In genomic region chr11:48250678-48251317, GRCm38 (mm10) we compare ENCODE assay signal across 14 mouse cellular contexts.
DNase-seq lines count a peak whose midpoint lies in the region; ATAC-seq and TF ChIP-seq lines count a peak whose summit lies in the region.
"Had no signal": no experiment of that assay in that cellular context is flagged by ENCODE, and none has a peak within 500 bp of the region (broad histone marks: within the 10 kb centered on the region; RNA-seq: fewer than 3 reads in every experiment).

No protein-coding gene starts in this region.

- no peak overlapping the region for H3K4me3 ChIP-seq in embryonic facial prominence, embryonic 14.5 days (ENCODE audit: low read depth, low read length)
- no peak overlapping the region for H3K4me3 ChIP-seq in embryonic facial prominence, embryonic 10.5 days
- H3K4me3 ChIP-seq in hindbrain, embryonic 12.5 days, result no peak overlapping the region
- no peak overlapping the region for H3K4me3 ChIP-seq in midbrain, postnatal 0 days (ENCODE audit: low read depth, low read length)
- no peak overlapping the region for H3K4me3 ChIP-seq in liver, embryonic 12.5 days
- H3K4me3 ChIP-seq: liver, embryonic 15.5 days had no signal

- H3K27me3 ChIP-seq in embryonic facial prominence, embryonic 14.5 days (replicated peaks; ENCODE audit: control insufficient read depth, insufficient read depth, low read length), result no peaks in the 10 kb centered on the region
- H3K27me3 ChIP-seq in embryonic facial prominence, embryonic 10.5 days (replicated peaks; ENCODE audit: low read depth, poor library complexity, severe bottlenecking), result no peaks in the 10 kb centered on the region
- no peaks in the 10 kb centered on the region for H3K27me3 ChIP-seq in hindbrain, embryonic 12.5 days
- no peaks in the 10 kb centered on the region for H3K27me3 ChIP-seq in midbrain, postnatal 0 days (ENCODE audit: insufficient read depth, low read length)
- no peaks in the 10 kb centered on the region for H3K27me3 ChIP-seq in liver, embryonic 12.5 days (replicated peaks)
- H3K27me3 ChIP-seq: liver, embryonic 15.5 days had no signal

- H3K4me2 ChIP-seq in embryonic facial prominence, embryonic 14.5 days (ENCODE audit: low read depth, low read length), result no peak overlapping the region
- no peak overlapping the region for H3K4me2 ChIP-seq in hindbrain, embryonic 12.5 days (replicated peaks)
- H3K4me2 ChIP-seq in midbrain, postnatal 0 days (ENCODE audit: low read depth, low read length, poor library complexity, severe bottlenecking), result no peak overlapping the region
- H3K4me2 ChIP-seq in liver, embryonic 12.5 days, result no peak overlapping the region
- H3K4me2 ChIP-seq: liver, embryonic 15.5 days had no signal

- H3K9me3 ChIP-seq in embryonic facial prominence, embryonic 14.5 days (ENCODE audit: control insufficient read depth, low read length), result no peaks in the 10 kb centered on the region
- no peaks in the 10 kb centered on the region for H3K9me3 ChIP-seq in embryonic facial prominence, embryonic 10.5 days
- no peaks in the 10 kb centered on the region for H3K9me3 ChIP-seq in hindbrain, embryonic 12.5 days (replicated peaks)
- no peaks in the 10 kb centered on the region for H3K9me3 ChIP-seq in midbrain, postnatal 0 days (ENCODE audit: low read length)
- no peaks in the 10 kb centered on the region for H3K9me3 ChIP-seq in liver, embryonic 12.5 days (replicated peaks)
- H3K9me3 ChIP-seq: liver, embryonic 15.5 days had no signal

- no peaks in the 10 kb centered on the region for H3K4me1 ChIP-seq in embryonic facial prominence, embryonic 14.5 days (ENCODE audit: control insufficient read depth, insufficient read depth, low read length)
- H3K4me1 ChIP-seq in embryonic facial prominence, embryonic 10.5 days, result no peaks in the 10 kb centered on the region
- no peaks in the 10 kb centered on the region for H3K4me1 ChIP-seq in hindbrain, embryonic 12.5 days
- H3K4me1 ChIP-seq in midbrain, postnatal 0 days (ENCODE audit: insufficient read depth, low read length), result no peaks in the 10 kb centered on the region
- no peaks in the 10 kb centered on the region for H3K4me1 ChIP-seq in liver, embryonic 12.5 days
- H3K4me1 ChIP-seq: liver, embryonic 15.5 days had no signal

- intact Hi-C loops in left cerebral cortex, postnatal 4 days (cut with DNase I), result no loop called here
- intact Hi-C loops in left cerebral cortex, postnatal 14 days (cut with DNase I), result no loop called here

- peak; percentile 60 for DNase-seq in embryonic facial prominence, embryonic 14.5 days (ENCODE audit: low spot score)
- no peak for DNase-seq in embryonic facial prominence, embryonic 10.5 days (ENCODE audit: low spot score)
- peak; percentile 5 for DNase-seq in left cerebral cortex, postnatal 4 days
- DNase-seq in left cerebral cortex, postnatal 14 days (ENCODE audit: low spot score in 2 of 2), result no peak
- DNase-seq in midbrain, postnatal 0 days (ENCODE audit: low spot score), result peak; percentile 24
- DNase-seq in frontal cortex, postnatal 14 days (ENCODE audit: low spot score in 2 of 2), result no peak
- DNase-seq: cerebellum, adult 8-10 months; lung, postnatal 14 days; thymus, postnatal 36 days had no signal

- peak; percentile 55; the same call in 1 of the 2 replicates for ATAC-seq in embryonic facial prominence, embryonic 14.5 days (ENCODE audit: low read depth)
- 0 out of 2 replicates have a peak, but pooled peaks have one; percentile 26 for ATAC-seq in hindbrain, embryonic 12.5 days (ENCODE audit: low FRiP score)
- ATAC-seq in midbrain, postnatal 0 days (ENCODE audit: low FRiP score), result no peak; the same call in 1 of the 2 replicates
- ATAC-seq in liver, embryonic 12.5 days, result no peak

- WGBS in embryonic facial prominence, embryonic 14.5 days, result 58% methylated on average over 4 of the region's 4 CpGs
- WGBS in embryonic facial prominence, embryonic 10.5 days, result 61% methylated on average over 4 of the region's 4 CpGs
- 47% methylated on average over 4 of the region's 4 CpGs for WGBS in hindbrain, embryonic 12.5 days
- 30% methylated on average over 4 of the region's 4 CpGs for WGBS in midbrain, postnatal 0 days
- 61% methylated on average over 4 of the region's 4 CpGs for WGBS in liver, embryonic 12.5 days (ENCODE audit: insufficient replicate concordance)

- H3K27ac ChIP-seq in embryonic facial prominence, embryonic 14.5 days (replicated peaks; ENCODE audit: low read depth, low read length), result no peak overlapping the region
- H3K27ac ChIP-seq in embryonic facial prominence, embryonic 10.5 days (replicated peaks), result no peak overlapping the region
- H3K27ac ChIP-seq in hindbrain, embryonic 12.5 days, result no peak overlapping the region
- no peak overlapping the region for H3K27ac ChIP-seq in midbrain, postnatal 0 days (ENCODE audit: low read depth, low read length)
- H3K27ac ChIP-seq in liver, embryonic 12.5 days, result no peak overlapping the region
- H3K27ac ChIP-seq: kidney, postnatal 0 days; liver, embryonic 15.5 days; stomach, postnatal 0 days had no signal

- no peak for TF ChIP-seq CTCF in midbrain, postnatal 0 days (IDR thresholded peaks at IDR 0.05)

- no peak overlapping the region for H3K9ac ChIP-seq in embryonic facial prominence, embryonic 14.5 days (ENCODE audit: low read depth, low read length)
- no peak overlapping the region for H3K9ac ChIP-seq in hindbrain, embryonic 12.5 days
- no peak overlapping the region for H3K9ac ChIP-seq in midbrain, postnatal 0 days (replicated peaks; ENCODE audit: low read length, poor library complexity, severe bottlenecking)
- H3K9ac ChIP-seq in liver, embryonic 12.5 days, result no peak overlapping the region
- H3K9ac ChIP-seq: liver, embryonic 15.5 days had no signal

- no peaks in the 10 kb centered on the region for H3K36me3 ChIP-seq in embryonic facial prominence, embryonic 14.5 days (ENCODE audit: control insufficient read depth, insufficient read depth, low read length)
- H3K36me3 ChIP-seq in embryonic facial prominence, embryonic 10.5 days (replicated peaks), result no peaks in the 10 kb centered on the region
- no peaks in the 10 kb centered on the region for H3K36me3 ChIP-seq in hindbrain, embryonic 12.5 days
- no peaks in the 10 kb centered on the region for H3K36me3 ChIP-seq in midbrain, postnatal 0 days (ENCODE audit: insufficient read depth, low read length)
- no peaks in the 10 kb centered on the region for H3K36me3 ChIP-seq in liver, embryonic 12.5 days
- H3K36me3 ChIP-seq: liver, embryonic 15.5 days had no signal

Comparison
In these comparisons a context has a peak if more than half of its experiments do, and no peak if none do; other contexts are left out.
1. DNase-seq: peak in embryonic facial prominence, embryonic 14.5 days (single experiment), left cerebral cortex, postnatal 4 days (single experiment) and midbrain, postnatal 0 days (single experiment); none in embryonic facial prominence, embryonic 10.5 days (single experiment), left cerebral cortex, postnatal 14 days (0 of 2) and frontal cortex, postnatal 14 days (0 of 2).
2. ATAC-seq: peak in embryonic facial prominence, embryonic 14.5 days (single experiment) and hindbrain, embryonic 12.5 days (single experiment); none in midbrain, postnatal 0 days (single experiment) and liver, embryonic 12.5 days (single experiment).